Mouse (Mus musculus) urinary bladder, postnatal 0 days (tissue): ENCODE data around the gene Cxxc4. TPM values are rescaled to one million over a fixed set of nuclear protein-coding genes. Genes with fewer than 3 reads are reported as not detected.

Experiments
- microRNA counts: library from miRNA; unstranded; fragments of <30 nt; microRNA quantifications from one replicate; lab custom pipeline; 2016
- microRNA-seq: library from miRNA; unstranded; fragments of <30 nt; microRNA quantifications from one replicate; pipeline ENCODE4, GENCODE M21; 2016
- polyA plus RNA-seq: library from polyadenylated mRNA; unstranded; fragments of >200 nt; fragmentation: Nextera tagmentation; extraction: Ambion mirVana; gene quantifications from 2 replicates; pipeline ENCODE4 v1.2.1, GENCODE M21; 2015

Gene Cxxc4
- 0.26 and 0.53 TPM in 2 replicates for polyA plus RNA-seq

GRCm38 (mm10) chr3:134236414-134237112 is at the start of gene Cxxc4:
Gene Cxxc4 (plus strand): TSS chr3:134236484.

MicroRNAs encoded within 50 kb of the gene (microRNA counts, 519-probe panel; counts per million panel counts)
- not detected for microRNA mmu-miR-1895 (lab: Ali Mortazavi, UCI)

Small RNA genes within 50 kb of the gene (microRNA-seq; reads per million reads assigned to microRNA genes)
- gene Mir1895 = not detected
